Mouse (Mus musculus) small intestine, adult 2 months (tissue): ENCODE measurements at regions not wholly inside any gene's neighbourhood (a gene's known extent, or its start where the extent isn't known, plus 50 kb on each side); places are given as distances from the start of the nearest gene placed in this dataset.

Source experiments
- CTCF ChIP-seq: fragments of 200-500 bp; IDR thresholded peaks from 2 replicates; pipeline ENCODE4 v1.5.1; 2012; ENCODE audit warnings: low read depth, mild to moderate bottlenecking, control low read depth, inconsistent platforms, low read length, moderate library complexity, mixed read lengths; ENCODE audit not compliant: insufficient replicate concordance, insufficient read length; ENCODE audit errors: extremely low read depth
- POLR2A ChIP-seq: fragments of 200-500 bp; IDR thresholded peaks from 2 replicates; pipeline ENCODE4 v1.6.1; 2012; ENCODE audit warnings: low read depth, mild to moderate bottlenecking, control low read depth, inconsistent platforms, low read length, moderate library complexity

DNA sequence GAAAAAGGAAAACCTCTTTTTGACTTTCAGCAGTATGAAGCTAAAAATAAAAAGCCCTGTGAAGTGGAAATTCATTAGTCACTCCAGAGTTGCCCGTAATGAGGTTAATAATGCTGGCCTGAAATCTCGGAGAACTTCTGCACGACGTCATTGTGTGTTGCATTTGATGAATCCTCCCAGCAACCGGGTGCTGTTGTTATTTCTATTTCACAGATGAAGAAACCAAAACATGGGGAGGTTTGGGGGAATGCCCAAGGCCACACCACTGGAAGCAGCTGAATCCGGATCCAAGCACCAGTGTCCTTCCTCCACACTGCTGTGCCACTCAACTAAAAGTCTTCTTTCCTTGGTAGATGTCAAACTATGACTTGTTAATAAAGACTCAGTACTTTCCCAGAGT is 149.7 kb downstream of the Dad1 start:
- TF ChIP-seq CTCF (no peak), POLR2A (no peak)
